Mouse (Mus musculus): ENCODE measurements around the gene Insc. TPM values are rescaled to one million over a fixed set of nuclear protein-coding genes. Genes with fewer than 3 reads are reported as not detected.

Gene Insc
- polyA plus RNA-seq, 1 experiment: not detected

DNA sequence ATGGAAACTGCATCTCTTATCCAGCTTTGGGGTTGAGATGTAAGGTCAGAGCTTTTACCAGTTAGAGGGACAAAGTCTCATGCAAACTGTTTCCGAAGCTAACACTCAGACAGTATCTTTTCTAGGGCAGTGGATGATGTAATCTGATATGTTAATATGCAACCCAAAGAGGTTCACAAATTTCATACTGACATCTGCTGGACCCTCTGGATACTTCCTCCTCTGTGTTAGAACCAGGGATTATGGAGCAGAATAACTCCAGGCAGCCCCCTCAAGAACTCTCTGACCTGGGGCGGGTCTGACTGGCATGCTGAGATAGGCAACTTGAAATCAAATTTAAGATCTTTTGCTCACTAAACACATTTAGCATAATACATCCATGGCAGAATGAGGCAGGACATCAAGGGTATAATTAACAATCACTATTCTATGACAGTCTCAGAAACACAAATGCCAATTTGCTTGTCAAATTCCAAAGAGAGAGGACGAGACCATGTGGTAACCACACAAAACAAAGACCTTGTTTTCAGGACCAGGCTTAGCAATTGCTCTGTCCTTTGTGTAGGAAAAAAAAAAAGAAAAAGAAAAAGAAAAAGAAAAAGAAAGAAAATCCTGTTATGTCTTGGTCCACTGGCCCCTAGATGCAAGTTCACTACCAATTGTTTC, 117.5 kb downstream of the Insc start:
- no peak overlapping the region for H3K4me3 ChIP-seq (ENCODE audit: insufficient read depth, low read depth, low read length)
- no peak overlapping the region for H3K27ac ChIP-seq (ENCODE audit: insufficient read depth, low read depth, low read length)
- no peak for TF ChIP-seq POLR2A (IDR thresholded peaks at IDR 0.05; ENCODE audit: insufficient read depth, low read depth, low read length)
- TF ChIP-seq CTCF (IDR thresholded peaks at IDR 0.05; ENCODE audit: insufficient read depth, low read depth, low read length): no peak
- H3K4me1 ChIP-seq (ENCODE audit: control insufficient read depth, insufficient read depth, low read length): no peaks in the 10 kb centered on the region
- 59% methylated on average over 3 of the region's 3 CpGs for WGBS

DNA sequence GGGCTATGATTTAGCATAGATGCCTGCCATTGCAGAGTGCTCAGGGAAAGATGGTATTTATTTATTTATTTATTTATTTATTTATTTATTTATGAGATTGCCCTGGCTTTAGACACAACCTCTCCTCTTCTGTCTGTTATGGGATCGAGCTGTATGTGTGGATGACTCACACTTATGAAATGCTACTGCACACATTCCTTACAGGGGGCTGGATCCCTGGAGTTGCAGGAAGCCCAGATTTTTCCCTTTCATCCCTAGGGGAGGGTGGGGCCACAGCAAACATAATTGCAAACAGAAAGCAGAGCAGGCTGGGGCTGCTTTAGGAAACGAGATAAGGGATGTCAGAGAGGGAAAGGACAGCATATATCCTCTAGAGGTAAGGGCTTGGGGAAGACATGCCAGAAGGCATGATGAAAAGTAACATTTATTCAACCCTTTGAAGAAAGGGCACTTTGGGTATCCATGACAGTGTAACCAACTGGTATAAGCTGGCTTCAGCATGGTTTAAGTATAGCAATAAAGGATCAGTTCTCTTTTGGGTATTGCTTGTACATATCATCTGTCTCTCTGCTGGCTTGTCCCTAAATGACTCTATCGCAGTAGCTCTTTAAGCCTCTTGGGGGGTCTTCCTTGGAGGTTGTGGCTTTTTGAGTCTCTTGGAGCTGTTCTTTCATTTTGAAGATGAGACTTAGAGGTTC, 130.0 kb downstream of the Insc start:
- Histone ChIP-seq H3K4me3 (ENCODE audit: insufficient read depth, low read depth, low read length) (no peak overlapping the region), H3K4me1 (ENCODE audit: control insufficient read depth, insufficient read depth, low read length) (no peaks in the 10 kb centered on the region), H3K27ac (ENCODE audit: insufficient read depth, low read depth, low read length) (no peak overlapping the region)
- TF ChIP-seq CTCF (IDR thresholded peaks at IDR 0.05; ENCODE audit: insufficient read depth, low read depth, low read length): no peak
- TF ChIP-seq POLR2A (IDR thresholded peaks at IDR 0.05; ENCODE audit: insufficient read depth, low read depth, low read length): no peak
- WGBS: 58% methylated on average over 3 of the region's 3 CpGs

DNA sequence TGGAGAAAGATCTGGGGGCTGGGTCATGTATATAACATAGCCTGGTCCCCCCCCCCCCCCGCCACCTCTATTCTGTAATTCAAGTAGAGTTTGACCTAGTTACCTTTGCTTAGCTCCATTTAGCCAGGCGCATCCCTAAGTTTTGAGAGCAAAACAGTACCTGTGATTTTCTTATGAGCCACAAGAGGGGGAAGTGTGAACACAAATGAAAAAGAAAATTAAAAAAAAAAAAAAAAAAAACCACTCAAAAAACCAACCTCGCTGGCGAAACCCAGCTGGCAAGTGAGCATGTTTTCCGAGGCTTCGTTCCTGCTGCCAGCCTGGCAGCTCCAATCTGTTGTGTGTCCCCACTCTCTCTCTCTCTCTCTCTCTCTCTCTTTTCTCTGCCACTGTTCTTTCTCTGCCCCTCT, 130.5 kb downstream of the Insc start:
- TF ChIP-seq POLR2A (IDR thresholded peaks at IDR 0.05; ENCODE audit: insufficient read depth, low read depth, low read length) (no peak), CTCF (IDR thresholded peaks at IDR 0.05; ENCODE audit: insufficient read depth, low read depth, low read length) (no peak)
- H3K4me3 ChIP-seq (ENCODE audit: insufficient read depth, low read depth, low read length): no peak overlapping the region
- WGBS: 17% methylated on average over 6 of the region's 6 CpGs
- no peak overlapping the region for H3K27ac ChIP-seq (ENCODE audit: insufficient read depth, low read depth, low read length)
- no peaks in the 10 kb centered on the region for H3K4me1 ChIP-seq (ENCODE audit: control insufficient read depth, insufficient read depth, low read length)

DNA sequence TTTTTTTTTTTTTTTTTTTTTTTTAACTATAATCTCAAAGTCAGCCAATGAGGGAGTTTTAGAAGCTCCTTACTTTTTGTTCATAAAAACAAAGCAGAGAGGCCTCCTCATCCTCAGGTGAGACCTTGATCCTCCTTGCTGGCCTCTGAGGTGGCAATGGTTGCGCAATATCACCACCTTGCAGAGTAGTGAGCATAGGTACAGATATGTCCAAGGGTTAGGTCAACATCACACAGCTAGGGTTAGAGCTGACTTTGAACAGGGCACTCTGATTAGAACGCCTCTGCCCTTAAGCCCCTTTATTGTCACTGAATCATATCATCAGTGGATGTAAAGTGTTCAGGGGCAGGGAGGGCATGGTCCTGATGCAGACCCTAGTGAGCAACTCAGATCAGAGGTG, 131.1 kb downstream of the Insc start:
- 94% methylated on average over 2 of the region's 2 CpGs for WGBS
- TF ChIP-seq CTCF (IDR thresholded peaks at IDR 0.05; ENCODE audit: insufficient read depth, low read depth, low read length): no peak
- no peak for TF ChIP-seq POLR2A (IDR thresholded peaks at IDR 0.05; ENCODE audit: insufficient read depth, low read depth, low read length)
- Histone ChIP-seq H3K4me3 (ENCODE audit: insufficient read depth, low read depth, low read length) (no peak overlapping the region), H3K27ac (ENCODE audit: insufficient read depth, low read depth, low read length) (no peak overlapping the region), H3K4me1 (ENCODE audit: control insufficient read depth, insufficient read depth, low read length) (no peaks in the 10 kb centered on the region)

DNA sequence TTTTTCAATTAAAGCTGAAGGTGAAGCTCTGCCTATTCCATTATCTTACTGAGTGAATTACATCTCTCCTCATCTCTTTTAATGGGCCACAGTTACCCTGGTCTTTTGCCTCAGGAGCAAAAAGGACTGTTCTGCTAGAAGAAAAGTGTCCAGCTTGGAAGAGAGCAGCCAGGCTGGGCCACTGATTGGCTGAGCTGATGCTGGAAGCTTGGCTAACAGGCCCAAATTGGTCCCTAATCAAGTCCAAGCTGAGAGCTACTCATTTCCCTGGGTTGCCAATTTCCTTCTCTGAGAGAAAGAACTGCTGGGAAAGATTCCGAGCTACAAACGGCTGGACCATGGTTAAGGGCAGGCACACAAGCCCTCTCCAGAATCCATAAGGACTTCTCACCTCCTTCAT, 140.1 kb downstream of the Insc start:
- no peak for TF ChIP-seq CTCF (IDR thresholded peaks at IDR 0.05; ENCODE audit: insufficient read depth, low read depth, low read length)
- TF ChIP-seq POLR2A (IDR thresholded peaks at IDR 0.05; ENCODE audit: insufficient read depth, low read depth, low read length): no peak
- H3K4me1 ChIP-seq (ENCODE audit: control insufficient read depth, insufficient read depth, low read length): no peaks in the 10 kb centered on the region
- 75% methylated on average over 2 of the region's 2 CpGs for WGBS

DNA sequence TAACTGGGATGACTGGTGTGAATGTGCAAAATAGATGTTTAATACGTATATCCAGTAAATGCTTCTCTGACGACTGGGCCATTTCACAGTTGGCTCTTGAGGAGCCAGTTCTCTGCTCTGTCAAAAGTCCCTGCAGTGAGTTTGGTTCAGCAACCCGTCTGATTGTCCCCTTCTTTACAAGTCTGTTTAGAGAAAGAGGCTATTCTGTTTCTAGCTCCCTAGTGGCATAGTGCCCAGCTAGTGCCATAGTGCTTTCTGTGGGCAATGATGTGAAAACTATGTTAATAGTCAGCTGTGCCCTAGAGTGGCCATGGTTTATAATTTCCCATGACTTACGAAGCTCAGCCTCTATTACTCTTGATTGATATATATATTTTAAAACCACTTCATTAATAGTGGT, 143.4 kb downstream of the Insc start:
- Histone ChIP-seq H3K4me3 (ENCODE audit: insufficient read depth, low read depth, low read length) (no peak overlapping the region), H3K4me1 (ENCODE audit: control insufficient read depth, insufficient read depth, low read length) (no peaks in the 10 kb centered on the region), H3K27ac (ENCODE audit: insufficient read depth, low read depth, low read length) (no peak overlapping the region)
- TF ChIP-seq CTCF (IDR thresholded peaks at IDR 0.05; ENCODE audit: insufficient read depth, low read depth, low read length): no peak
- no peak for TF ChIP-seq POLR2A (IDR thresholded peaks at IDR 0.05; ENCODE audit: insufficient read depth, low read depth, low read length)
- 59% methylated on average over 4 of the region's 4 CpGs for WGBS

More for the DNA sequence above, 140.1 kb downstream of the Insc start:
- no peak overlapping the region for H3K4me3 ChIP-seq (ENCODE audit: insufficient read depth, low read depth, low read length)
- no peak overlapping the region for H3K27ac ChIP-seq (ENCODE audit: insufficient read depth, low read depth, low read length)

DNA sequence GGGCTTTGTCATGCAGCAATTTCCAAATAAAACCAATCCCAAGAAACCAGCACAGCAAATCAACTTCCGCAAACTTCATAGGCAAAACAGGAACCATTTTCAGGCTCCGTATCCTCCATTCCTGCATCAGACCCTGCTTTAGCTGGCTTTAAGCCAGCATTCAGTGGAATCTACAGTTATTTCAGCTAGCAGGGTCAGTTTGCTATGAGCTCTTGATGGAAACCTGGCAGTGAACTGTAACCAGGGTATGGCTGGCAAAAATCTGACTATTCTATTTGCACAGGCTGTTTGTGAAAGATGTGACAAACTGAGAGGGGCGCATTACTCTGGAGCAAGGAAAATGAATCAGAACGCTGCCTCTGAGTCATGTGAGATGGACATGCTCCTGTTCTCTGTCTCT, 146.7 kb downstream of the Insc start:
- no peaks in the 10 kb centered on the region for H3K4me1 ChIP-seq (ENCODE audit: control insufficient read depth, insufficient read depth, low read length)
- WGBS: 89% methylated on average over 4 of the region's 4 CpGs
- H3K27ac ChIP-seq (ENCODE audit: insufficient read depth, low read depth, low read length): no peak overlapping the region
- TF ChIP-seq POLR2A (IDR thresholded peaks at IDR 0.05; ENCODE audit: insufficient read depth, low read depth, low read length): no peak
- TF ChIP-seq CTCF (IDR thresholded peaks at IDR 0.05; ENCODE audit: insufficient read depth, low read depth, low read length): no peak
- H3K4me3 ChIP-seq (ENCODE audit: insufficient read depth, low read depth, low read length): no peak overlapping the region

DNA sequence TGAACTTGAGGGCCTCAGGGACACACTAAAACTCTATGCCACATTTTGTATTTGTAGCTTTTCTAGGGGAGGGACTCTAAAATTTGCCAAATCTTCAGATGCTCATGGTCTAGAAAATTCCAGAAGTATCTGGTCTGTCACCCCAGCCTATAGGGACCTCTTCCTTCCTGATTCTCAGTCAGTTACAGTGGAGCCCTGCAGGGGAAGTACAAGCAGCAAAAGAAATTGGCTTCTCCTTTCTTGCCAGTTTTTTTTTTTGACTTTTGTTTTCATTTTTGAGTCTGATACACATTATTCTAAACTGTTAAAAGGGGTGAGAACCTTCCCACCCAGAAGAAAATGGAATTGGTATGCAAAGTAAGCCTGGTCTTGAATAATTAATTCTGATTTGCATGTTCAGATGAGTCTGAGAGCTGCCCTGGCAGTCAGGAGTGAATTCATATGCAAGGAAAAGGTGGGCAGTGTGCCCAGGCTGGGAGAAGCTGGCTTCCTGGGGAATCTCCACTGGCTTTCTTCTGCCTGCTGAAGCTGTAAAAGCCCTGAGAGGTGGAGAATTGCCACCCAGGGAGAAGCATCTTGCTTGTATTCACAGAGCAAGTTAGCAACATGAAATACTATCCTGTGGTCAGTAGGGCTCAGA, 149.2 kb downstream of the Insc start:
- H3K4me1 ChIP-seq (ENCODE audit: control insufficient read depth, insufficient read depth, low read length): no peaks in the 10 kb centered on the region
- H3K27ac ChIP-seq (ENCODE audit: insufficient read depth, low read depth, low read length): no peak overlapping the region
- TF ChIP-seq CTCF (IDR thresholded peaks at IDR 0.05; ENCODE audit: insufficient read depth, low read depth, low read length) (no peak), POLR2A (IDR thresholded peaks at IDR 0.05; ENCODE audit: insufficient read depth, low read depth, low read length) (no peak)
- H3K4me3 ChIP-seq (ENCODE audit: insufficient read depth, low read depth, low read length): no peak overlapping the region

DNA sequence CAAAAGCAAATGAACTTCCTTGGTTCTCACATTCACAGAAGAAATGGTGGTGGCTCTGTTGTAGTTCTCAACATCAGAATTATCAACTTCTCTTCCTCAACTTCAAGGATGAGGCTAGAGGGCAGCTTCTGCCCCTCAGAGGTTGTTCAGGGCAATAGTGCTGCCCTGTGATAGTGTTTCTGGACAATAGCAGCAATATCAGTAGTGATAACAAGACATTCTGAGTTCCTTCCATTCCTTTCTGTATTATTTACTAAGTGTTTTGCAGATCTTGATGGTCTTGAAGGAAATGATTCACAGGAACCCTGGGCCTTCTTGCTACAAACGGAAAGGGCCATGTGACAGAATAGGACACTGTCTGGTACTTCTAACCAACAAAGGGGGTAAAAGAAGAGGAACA, 150.4 kb downstream of the Insc start:
- 89% methylated on average over 1 of the region's 1 CpGs for WGBS
- TF ChIP-seq POLR2A (IDR thresholded peaks at IDR 0.05; ENCODE audit: insufficient read depth, low read depth, low read length) (no peak), CTCF (IDR thresholded peaks at IDR 0.05; ENCODE audit: insufficient read depth, low read depth, low read length) (no peak)
- Histone ChIP-seq H3K4me1 (ENCODE audit: control insufficient read depth, insufficient read depth, low read length) (no peaks in the 10 kb centered on the region), H3K27ac (ENCODE audit: insufficient read depth, low read depth, low read length) (no peak overlapping the region), H3K4me3 (ENCODE audit: insufficient read depth, low read depth, low read length) (no peak overlapping the region)

Measured in olfactory bulb, adult 2 months (tissue).